Mouse (Mus musculus) right cerebral cortex, adult 18-20 months (tissue): ENCODE measurements around the gene Gm13693.
"Not testable (repeated sequence)": the region's sequence is repeated elsewhere in the genome, so short reads cannot be mapped to it uniquely, and the experiment has no call there.

Experiments used
- DNase-seq: peaks from one replicate; pipeline ENCODE4 v3.0.0; 2022; ENCODE audit warnings: mixed read lengths

The Gm13693 gene

DNA sequence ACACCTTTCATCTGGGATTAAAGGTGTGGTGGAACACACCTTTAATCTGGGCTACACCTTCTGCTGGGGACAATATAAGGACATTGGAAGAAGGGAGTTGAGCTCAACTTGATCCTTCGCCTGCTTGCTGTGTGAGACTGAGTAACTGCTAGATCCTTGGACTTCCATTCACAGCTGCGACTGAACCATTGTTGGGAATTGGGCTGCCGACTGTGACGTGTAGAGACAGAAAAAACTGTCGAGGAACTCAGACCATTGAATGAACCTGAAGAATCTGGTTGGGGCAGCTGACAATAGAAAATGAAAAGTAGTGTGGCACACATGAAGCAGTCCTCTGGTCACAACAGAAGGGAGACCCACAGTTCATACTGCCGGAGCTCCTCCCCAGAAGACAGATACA is at the start of gene Gm13693:
TSS of gene Gm13693 (plus strand) at position 301 of the 400 bp plus-strand sequence.
- not testable (repeated sequence) for DNase-seq

- DNase-seq, result no peak
Measured at GRCm38 (mm10) chr2:83929478-83930088, 31.7 kb upstream of the Gm13693 start.

DNA sequence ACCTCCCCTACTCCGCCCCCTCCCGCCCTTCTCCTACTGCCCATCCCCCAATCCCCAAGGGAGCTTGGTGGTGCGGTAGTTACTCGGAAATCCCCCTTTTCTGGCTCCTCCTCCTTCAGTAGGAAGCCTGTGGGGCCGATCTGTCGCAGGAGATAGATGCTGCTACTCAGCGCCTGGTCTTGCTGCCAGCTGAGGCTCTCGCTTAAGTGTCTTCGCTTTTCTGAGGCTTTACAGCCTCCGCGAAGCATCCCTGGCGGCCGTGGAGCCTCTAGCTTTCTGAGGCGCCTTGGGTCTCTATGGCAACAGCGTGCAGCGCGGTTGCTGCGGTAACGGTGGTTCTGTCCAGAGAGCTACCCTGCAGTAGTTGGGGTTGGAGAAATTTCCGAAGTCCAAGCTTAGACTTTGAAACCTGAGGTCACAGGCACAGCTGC is 20.4 kb upstream of the Gm13693 start, which contains the start of gene Zswim2:
TSS of gene Zswim2 (minus strand) at position 298 of the 431 bp plus-strand sequence.
- peak; percentile 94 for DNase-seq

- no peak for DNase-seq
Measured at GRCm38 (mm10) chr2:83941378-83941777, 19.9 kb upstream of the Gm13693 start.

- no peak for DNase-seq
Measured at GRCm38 (mm10) chr2:83941792-83942191, 19.5 kb upstream of the Gm13693 start.

GRCm38 (mm10) chr2:83955393-83955792 is 5.9 kb upstream of the Gm13693 start, which contains the start of gene Gm13698:
Gene Gm13698, plus strand, starts transcription at chr2:83955693.
- DNase-seq, result not testable (repeated sequence)

DNA sequence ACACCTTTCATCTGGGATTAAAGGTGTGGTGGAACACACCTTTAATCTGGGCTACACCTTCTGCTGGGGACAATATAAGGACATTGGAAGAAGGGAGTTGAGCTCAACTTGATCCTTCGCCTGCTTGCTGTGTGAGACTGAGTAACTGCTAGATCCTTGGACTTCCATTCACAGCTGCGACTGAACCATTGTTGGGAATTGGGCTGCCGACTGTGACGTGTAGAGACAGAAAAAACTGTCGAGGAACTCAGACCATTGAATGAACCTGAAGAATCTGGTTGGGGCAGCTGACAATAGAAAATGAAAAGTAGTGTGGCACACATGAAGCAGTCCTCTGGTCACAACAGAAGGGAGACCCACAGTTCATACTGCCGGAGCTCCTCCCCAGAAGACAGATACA is 5.7 kb downstream of the Gm13693 start, which contains the start of gene Gm13695:
TSS of gene Gm13695 (plus strand) at position 301 of the 400 bp plus-strand sequence.
- DNase-seq, result not testable (repeated sequence)

DNA sequence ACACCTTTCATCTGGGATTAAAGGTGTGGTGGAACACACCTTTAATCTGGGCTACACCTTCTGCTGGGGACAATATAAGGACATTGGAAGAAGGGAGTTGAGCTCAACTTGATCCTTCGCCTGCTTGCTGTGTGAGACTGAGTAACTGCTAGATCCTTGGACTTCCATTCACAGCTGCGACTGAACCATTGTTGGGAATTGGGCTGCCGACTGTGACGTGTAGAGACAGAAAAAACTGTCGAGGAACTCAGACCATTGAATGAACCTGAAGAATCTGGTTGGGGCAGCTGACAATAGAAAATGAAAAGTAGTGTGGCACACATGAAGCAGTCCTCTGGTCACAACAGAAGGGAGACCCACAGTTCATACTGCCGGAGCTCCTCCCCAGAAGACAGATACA is 11.5 kb downstream of the Gm13693 start, which contains the start of gene Gm13696:
TSS of gene Gm13696 (plus strand) at position 301 of the 400 bp plus-strand sequence.
- not testable (repeated sequence) for DNase-seq

- DNase-seq, result not testable (repeated sequence)
Measured at GRCm38 (mm10) chr2:83978633-83979032, 17.3 kb downstream of the Gm13693 start, which contains the start of gene Gm13694. Gene Gm13694, plus strand, starts transcription at chr2:83978933.

GRCm38 (mm10) chr2:83984443-83984842 is 23.1 kb downstream of the Gm13693 start, which contains the start of gene Gm13697:
Gene Gm13697, plus strand, starts transcription at chr2:83984743.
- DNase-seq, result not testable (repeated sequence)

GRCm38 (mm10) chr2:83990253-83990652 is 28.9 kb downstream of the Gm13693 start, which contains the start of gene Gm13691:
Gene Gm13691, plus strand, starts transcription at chr2:83990553.
- DNase-seq, result not testable (repeated sequence)

DNA sequence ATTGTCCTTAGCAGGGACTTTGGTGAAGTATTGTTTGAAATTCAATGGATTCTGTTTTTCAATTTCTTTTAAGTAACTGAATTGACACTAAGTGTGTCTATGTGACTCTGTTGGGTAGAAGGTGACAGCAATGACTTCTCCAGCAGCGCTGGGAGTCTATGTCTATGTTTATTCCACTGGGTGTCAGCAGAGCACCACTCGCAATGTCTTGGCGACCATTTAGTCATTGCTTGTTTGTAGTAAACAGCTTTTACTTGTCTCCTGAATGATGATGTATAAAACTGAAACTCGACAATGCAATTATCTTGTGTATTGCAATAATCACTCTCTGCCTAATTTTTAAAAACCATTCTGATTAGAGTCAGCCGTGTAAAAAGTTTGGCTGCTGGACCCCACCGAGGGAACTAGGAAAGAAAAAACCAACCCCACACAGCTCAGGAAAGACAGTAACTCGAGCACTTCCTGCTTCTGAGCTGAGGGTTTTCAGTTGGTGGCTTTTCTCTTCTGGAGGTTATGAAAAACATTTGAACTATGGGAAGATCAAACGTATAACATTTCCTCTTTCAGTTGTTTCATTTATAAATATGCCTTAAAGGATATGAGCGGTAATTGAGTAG is 32.4 kb downstream of the Gm13693 start:
- not testable (repeated sequence) for DNase-seq

- not testable (repeated sequence) for DNase-seq
Measured at GRCm38 (mm10) chr2:83994526-83994925, 33.2 kb downstream of the Gm13693 start.

GRCm38 (mm10) chr2:84008913-84009312 is 47.6 kb downstream of the Gm13693 start:
- DNase-seq, result no peak

- no peak for DNase-seq
Measured at GRCm38 (mm10) chr2:84009818-84010217, 48.5 kb downstream of the Gm13693 start.
